Mouse (Mus musculus) CH12.LX (cell line): Measurements from ENCODE around the gene Olfr348. TPM values are rescaled to one million over a fixed set of nuclear protein-coding genes. Genes with fewer than 3 reads are reported as not detected.

Experiments
- DNase-seq: peaks from one replicate; pipeline ENCODE4 v3.0.0-alpha.2; 2013; ENCODE audit errors: extremely low read depth
- H3K27ac ChIP-seq: 2 replicates; pipeline ENCODE4 v1.5.1; 2012; ENCODE audit warnings: low read depth, mild to moderate bottlenecking, control low read depth, moderate library complexity; ENCODE audit not compliant: insufficient read depth
- H3K27me3 ChIP-seq: replicated peaks from 2 replicates; pipeline ENCODE3; 2012; ENCODE audit warnings: inconsistent platforms
- H3K36me3 ChIP-seq, 2 experiments: replicated peaks in 1 of 2; 2 replicates each; pipeline versions ENCODE3 to v1.6.1; 2012; ENCODE audit warnings: inconsistent platforms in 1 of 2, low read length in 1 of 2, mild to moderate bottlenecking in 1 of 2, mixed read lengths in 1 of 2, moderate library complexity in 1 of 2; ENCODE audit not compliant: control insufficient read depth in 1 of 2, insufficient read depth in 1 of 2
- H3K4me1 ChIP-seq, 2 experiments: 2 replicates each; pipeline ENCODE4 v1.6.1; 2012; ENCODE audit warnings: inconsistent platforms in 1 of 2, moderate library complexity in 1 of 2; ENCODE audit not compliant: insufficient read depth in 2 of 2, control insufficient read depth in 1 of 2
- H3K4me2 ChIP-seq: 2 replicates; pipeline ENCODE4 v1.6.1; 2012; ENCODE audit warnings: low read depth, mild to moderate bottlenecking, control low read depth; ENCODE audit not compliant: poor library complexity, insufficient read depth, severe bottlenecking
- H3K4me3 ChIP-seq, 3 experiments: fragments of 150-350 bp in 1 of 3; sonication (generic) in 1 of 3; replicated peaks in 1 of 3; 2 replicates each; pipeline versions ENCODE3 to v1.5.1; 2011 to 2012; ENCODE audit warnings: low read depth in 2 of 3, low read length in 2 of 3, mild to moderate bottlenecking in 2 of 3, moderate library complexity in 2 of 3, control low read depth in 1 of 3, improper control_type of control experiment in 1 of 3, inconsistent platforms in 1 of 3, mixed read lengths in 1 of 3; ENCODE audit not compliant: poor library complexity in 1 of 3
- H3K79me2 ChIP-seq: replicated peaks from 2 replicates; pipeline ENCODE4 v1.6.1; 2012; ENCODE audit warnings: mild to moderate bottlenecking, moderate library complexity; ENCODE audit not compliant: control insufficient read depth, poor library complexity, insufficient read depth, severe bottlenecking; ENCODE audit errors: extremely low read depth
- H3K9ac ChIP-seq: 2 replicates; pipeline ENCODE4 v1.6.1; 2012; ENCODE audit warnings: low read depth, mild to moderate bottlenecking, control low read depth, moderate library complexity; ENCODE audit not compliant: insufficient read depth
- H3K9me3 ChIP-seq: replicated peaks from 2 replicates; pipeline ENCODE3; 2012; ENCODE audit warnings: low read length, inconsistent platforms, mixed read lengths
- CHD1 ChIP-seq: IDR thresholded peaks from 2 replicates; pipeline ENCODE4 v1.6.1; 2012; ENCODE audit warnings: low read depth, low read length, improper control_type of control experiment, inconsistent platforms
- CTCF ChIP-seq, 2 experiments: IDR thresholded peaks in 1 of 2; conservative IDR thresholded peaks in 1 of 2; 2 replicates each; pipeline ENCODE4 v1.5.1; 2011 to 2012; ENCODE audit warnings: low read depth in 2 of 2, low read length in 2 of 2, improper control_type of control experiment in 1 of 2, inconsistent platforms in 1 of 2, mild to moderate bottlenecking in 1 of 2, moderate library complexity in 1 of 2
- E2F4 ChIP-seq: IDR thresholded peaks from 2 replicates; pipeline ENCODE4 v1.6.1; 2011; ENCODE audit warnings: low read depth, low read length, improper control_type of control experiment; ENCODE audit not compliant: insufficient replicate concordance
- EP300 ChIP-seq: IDR thresholded peaks from 2 replicates; pipeline ENCODE4 v1.6.1; 2011; ENCODE audit warnings: low read length, improper control_type of control experiment
- ETS1 ChIP-seq: conservative IDR thresholded peaks from 2 replicates; pipeline ENCODE4 v1.6.1; 2012; ENCODE audit warnings: low read depth, mild to moderate bottlenecking, inconsistent platforms, low read length, improper control_type of control experiment, moderate library complexity
- HCFC1 ChIP-seq: IDR thresholded peaks from 2 replicates; pipeline ENCODE4 v1.6.1; 2012; ENCODE audit warnings: low read depth, mild to moderate bottlenecking, inconsistent platforms, low read length, improper control_type of control experiment
- JUND ChIP-seq: conservative IDR thresholded peaks from 2 replicates; pipeline ENCODE4 v1.6.1; 2011; ENCODE audit warnings: low read depth, low read length, improper control_type of control experiment
- MAX ChIP-seq: IDR thresholded peaks from 2 replicates; pipeline ENCODE4 v1.6.1; 2011; ENCODE audit warnings: low read length, improper control_type of control experiment
- MAZ ChIP-seq: IDR thresholded peaks from 2 replicates; pipeline ENCODE4 v1.6.1; 2012; ENCODE audit warnings: low read depth, mild to moderate bottlenecking, inconsistent platforms, low read length, improper control_type of control experiment, moderate library complexity
- MXI1 ChIP-seq: IDR thresholded peaks from 2 replicates; pipeline ENCODE4 v1.6.1; 2011; ENCODE audit warnings: mild to moderate bottlenecking, low read depth, low read length, improper control_type of control experiment
- POLR2A ChIP-seq: IDR thresholded peaks from 2 replicates; pipeline ENCODE4 v1.6.1; 2011; ENCODE audit warnings: low read depth, mild to moderate bottlenecking, improper control_type of control experiment, low read length
- RAD21 ChIP-seq: IDR thresholded peaks from 2 replicates; pipeline ENCODE4 v1.6.1; 2011; ENCODE audit warnings: low read depth, mild to moderate bottlenecking, low read length, improper control_type of control experiment, moderate library complexity
- RCOR1 ChIP-seq: conservative IDR thresholded peaks from 2 replicates; pipeline ENCODE4 v1.6.1; 2012; ENCODE audit warnings: low read depth, mild to moderate bottlenecking, inconsistent platforms, low read length, improper control_type of control experiment
- SMC3 ChIP-seq: IDR thresholded peaks from 2 replicates; pipeline ENCODE4 v1.6.1; 2011; ENCODE audit warnings: low read depth, low read length, improper control_type of control experiment
- UBTF ChIP-seq: IDR thresholded peaks from 2 replicates; pipeline ENCODE4 v1.6.1; 2012; ENCODE audit warnings: low read depth, mild to moderate bottlenecking, inconsistent platforms, low read length, improper control_type of control experiment, moderate library complexity
- USF2 ChIP-seq: conservative IDR thresholded peaks from 2 replicates; pipeline ENCODE4 v1.6.1; 2011; ENCODE audit warnings: low read depth, low read length, improper control_type of control experiment
- ZKSCAN1 ChIP-seq: IDR thresholded peaks from 2 replicates; pipeline ENCODE4 v1.6.1; 2012; ENCODE audit warnings: low read depth, inconsistent platforms, low read length, improper control_type of control experiment, borderline replicate concordance
- dilution Hi-C: fragments of 300-500 bp; cut with MboI; formaldehyde crosslinking; loops from 2 replicates; pipeline ENCODE4 v1.14.3; 2020; ENCODE audit warnings: low sequenced_read_pairs; ENCODE audit not compliant: extremely low pct_unique_long_range_greater_than_20kb, extremely low pct_ligation_motif_present
- in situ Hi-C: fragments of 300-500 bp; cut with MboI; formaldehyde crosslinking; loops from 3 replicates; pipeline ENCODE4 v1.14.3; 2019; ENCODE audit warnings: low sequenced_read_pairs, low pct_ligation_motif_present, low pct_unique_long_range_greater_than_20kb, mixed read lengths
- polyA plus RNA-seq: library from polyadenylated mRNA; unstranded; fragments of >175 nt; gene quantifications from 2 replicates; pipeline ENCODE4 v1.2.1, GENCODE M21; 2012; ENCODE audit warnings: low read depth; ENCODE audit not compliant: insufficient read length
- total RNA-seq, 2 experiments: library from RNA; depleted of rRNA; stranded (reverse); fragments of 300-350 nt in 1 of 2; fragments of >200 nt in 1 of 2; gene quantifications; 2 replicates each; pipeline ENCODE4 v1.2.3; 2012 to 2014

Olfr348 gene
- total RNA-seq (2012; rRNA removed) (not detected in 2 replicates), total RNA-seq (2014; rRNA removed) (not detected in 2 replicates), polyA plus RNA-seq (not detected in 2 replicates)

GRCm38 (mm10) chr2:36783976-36784375, at the start of gene Olfr348:
Gene Olfr348, plus strand, starts transcription at chr2:36784276.
- no peaks in the 10 kb centered on the region for H3K79me2 ChIP-seq
- H3K4me3 ChIP-seq, result no peak within 1 kb of the TSS
- peaks cover 31% of the 10 kb centered on the region for H3K27me3 ChIP-seq
- dilution Hi-C loops (no loop called here), in situ Hi-C loops (no loop called here)
- no peak within 1 kb of the TSS for H3K27ac ChIP-seq
- no peak for DNase-seq
- H3K9ac ChIP-seq, result no peak within 1 kb of the TSS
- no peaks in the 10 kb centered on the region for H3K9me3 ChIP-seq
- H3K4me1 ChIP-seq, result no peaks in the 10 kb centered on the region
- TF ChIP-seq CHD1, result no peak
- TF ChIP-seq RCOR1, result no peak
- no peak for TF ChIP-seq E2F4
- TF ChIP-seq HCFC1, result no peak
- H3K4me2 ChIP-seq, result no peak within 1 kb of the TSS
- no peaks in the 10 kb centered on the region for H3K36me3 ChIP-seq

- H3K4me1 ChIP-seq, result no peaks in the 10 kb centered on the region
- peak; percentile 45 for DNase-seq
- dilution Hi-C loops (no loop called here), in situ Hi-C loops (loop anchor here (25.0 kb wide), 1 partner anchor 601 kb away; the partner anchor contains the start of gene Olfr368)
- H3K27ac ChIP-seq, result no peak overlapping the region
- peaks cover 35% of the 10 kb centered on the region for H3K27me3 ChIP-seq
- H3K79me2 ChIP-seq, result no peaks in the 10 kb centered on the region
- no peak overlapping the region for H3K4me2 ChIP-seq
- H3K4me3 ChIP-seq, result no peak overlapping the region
- TF ChIP-seq SMC3 (peak; percentile 74), POLR2A (no peak), EP300 (no peak), MAX (no peak), HCFC1 (no peak), CTCF (conservative IDR thresholded peaks at IDR 0.05 in 1 of 2, IDR thresholded peaks at IDR 0.05 in 1 of 2; ENCODE audit: low read depth in 2 of 2, low read length in 2 of 2) (peak; percentile 39 to 72; a peak in 3 of 4 replicates), MXI1 (no peak), RAD21 (peak; percentile 71)
- H3K9ac ChIP-seq, result no peak overlapping the region
- H3K36me3 ChIP-seq, result no peaks in the 10 kb centered on the region
- H3K9me3 ChIP-seq, result no peaks in the 10 kb centered on the region
Measured at GRCm38 (mm10) chr2:36736226-36736625, 47.9 kb upstream of the Olfr348 start.

GRCm38 (mm10) chr2:36790238-36790637, 6.2 kb downstream of the Olfr348 start, which contains the start of gene Olfr50:
Gene Olfr50, plus strand, starts transcription at chr2:36790538.
- H3K4me3 ChIP-seq, result no peak within 1 kb of the TSS
- H3K4me1 ChIP-seq, result no peaks in the 10 kb centered on the region
- no peak within 1 kb of the TSS for H3K4me2 ChIP-seq
- H3K27ac ChIP-seq, result no peak within 1 kb of the TSS
- DNase-seq, result no peak
- no peak within 1 kb of the TSS for H3K9ac ChIP-seq
- dilution Hi-C loops, result no loop called here
- H3K79me2 ChIP-seq, result no peaks in the 10 kb centered on the region
- no peaks in the 10 kb centered on the region for H3K36me3 ChIP-seq
- H3K9me3 ChIP-seq, result no peaks in the 10 kb centered on the region
- no peak for TF ChIP-seq ETS1
- TF ChIP-seq RCOR1, result no peak
- TF ChIP-seq SMC3, result no peak
- no peak for TF ChIP-seq USF2
- TF ChIP-seq JUND, result no peak
- no peak for TF ChIP-seq RAD21
- TF ChIP-seq CTCF (conservative IDR thresholded peaks at IDR 0.05 in 1 of 2, IDR thresholded peaks at IDR 0.05 in 1 of 2; ENCODE audit: low read depth in 2 of 2, low read length in 2 of 2), result no peak
- TF ChIP-seq HCFC1, result no peak
- TF ChIP-seq ZKSCAN1, result no peak
- TF ChIP-seq E2F4, result no peak
- TF ChIP-seq UBTF, result no peak
- TF ChIP-seq MAZ, result no peak
- TF ChIP-seq, all 38 proteins: peak for 0
- in situ Hi-C loops, result no loop called here
- peaks cover 49% of the 10 kb centered on the region for H3K27me3 ChIP-seq
